Mouse (Mus musculus): ENCODE results near the gene Ptprh. TPM values are rescaled to one million over a fixed set of nuclear protein-coding genes. Genes with fewer than 3 reads are reported as not detected.

Ptprh gene
- polyA plus RNA-seq (2012), result not detected in 2 replicates

GRCm38 (mm10) chr7:4603873-4604272 lies at the start of gene Ptprh:
Ptprh (minus strand) TSS chr7:4604041.
- Histone ChIP-seq H3K4me3 (replicated peaks) (no peak within 1 kb of the TSS), H3K9me3 (ENCODE audit: control insufficient read depth, low read length) (no peaks in the 10 kb centered on the region), H3K27me3 (ENCODE audit: control insufficient read depth) (no peaks in the 10 kb centered on the region), H3K4me1 (ENCODE audit: control insufficient read depth) (peaks cover 2% of the 10 kb centered on the region; the same call in 1 of the 2 replicates), H3K36me3 (ENCODE audit: control insufficient read depth) (no peaks in the 10 kb centered on the region)
- no peak for TF ChIP-seq GATA1 (IDR thresholded peaks at IDR 0.05; ENCODE audit: low read length)
- no peak for TF ChIP-seq TAL1 (IDR thresholded peaks at IDR 0.05; ENCODE audit: low read length)

GRCm38 (mm10) chr7:4653351-4653750 lies 49.5 kb upstream of the Ptprh start:
- Histone ChIP-seq H3K4me3 (replicated peaks) (no peak overlapping the region), H3K4me1 (ENCODE audit: control insufficient read depth) (peaks cover 64% of the 10 kb centered on the region), H3K9me3 (ENCODE audit: control insufficient read depth, low read length) (peaks cover 14% of the 10 kb centered on the region), H3K36me3 (ENCODE audit: control insufficient read depth) (peaks cover 76% of the 10 kb centered on the region), H3K27me3 (ENCODE audit: control insufficient read depth) (no peaks in the 10 kb centered on the region)
- TF ChIP-seq TAL1 (IDR thresholded peaks at IDR 0.05; ENCODE audit: low read length), result no peak
- TF ChIP-seq GATA1 (IDR thresholded peaks at IDR 0.05; ENCODE audit: low read length), result no peak

DNA sequence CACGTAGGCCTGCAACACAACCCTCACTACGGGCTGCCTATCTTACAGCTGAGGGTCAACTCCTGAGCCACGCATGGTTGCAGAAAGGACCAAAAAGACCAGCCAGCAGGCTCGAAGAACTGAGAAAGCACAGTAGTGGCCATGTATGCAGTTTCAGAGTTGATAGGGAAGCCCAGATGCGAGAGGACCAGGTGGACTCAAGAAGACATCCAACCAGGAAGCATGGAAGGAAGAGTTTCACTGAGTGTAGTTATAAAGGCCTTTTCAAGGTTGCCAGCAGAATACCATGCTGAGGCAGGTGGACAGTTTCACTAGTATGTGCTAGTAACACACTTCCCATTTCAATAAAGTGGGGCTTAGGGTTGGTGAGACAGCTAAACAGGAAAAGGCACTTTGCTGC lies 48.9 kb upstream of the Ptprh start:
- Histone ChIP-seq H3K4me1 (ENCODE audit: control insufficient read depth) (peaks cover 66% of the 10 kb centered on the region), H3K36me3 (ENCODE audit: control insufficient read depth) (peaks cover 83% of the 10 kb centered on the region), H3K9me3 (ENCODE audit: control insufficient read depth, low read length) (peaks cover 14% of the 10 kb centered on the region), H3K27me3 (ENCODE audit: control insufficient read depth) (no peaks in the 10 kb centered on the region), H3K4me3 (replicated peaks) (no peak overlapping the region)
- TF ChIP-seq TAL1 (IDR thresholded peaks at IDR 0.05; ENCODE audit: low read length) (no peak), GATA1 (IDR thresholded peaks at IDR 0.05; ENCODE audit: low read length) (no peak)

- Histone ChIP-seq H3K36me3 (ENCODE audit: control insufficient read depth) (peaks cover 86% of the 10 kb centered on the region), H3K27me3 (ENCODE audit: control insufficient read depth) (no peaks in the 10 kb centered on the region), H3K4me3 (replicated peaks) (no peak overlapping the region), H3K9me3 (ENCODE audit: control insufficient read depth, low read length) (peaks cover 14% of the 10 kb centered on the region), H3K4me1 (ENCODE audit: control insufficient read depth) (peaks cover 66% of the 10 kb centered on the region)
- no peak for TF ChIP-seq TAL1 (IDR thresholded peaks at IDR 0.05; ENCODE audit: low read length)
- TF ChIP-seq GATA1 (IDR thresholded peaks at IDR 0.05; ENCODE audit: low read length), result no peak
These were observed 47.7 kb upstream of the Ptprh start for GRCm38 (mm10) chr7:4651581-4651980.

GRCm38 (mm10) chr7:4647992-4648391 lies 44.2 kb upstream of the Ptprh start:
- no peak overlapping the region for H3K4me3 ChIP-seq (replicated peaks)
- peaks cover 14% of the 10 kb centered on the region for H3K9me3 ChIP-seq (ENCODE audit: control insufficient read depth, low read length)
- H3K27me3 ChIP-seq (ENCODE audit: control insufficient read depth), result no peaks in the 10 kb centered on the region
- peaks cover 88% of the 10 kb centered on the region for H3K36me3 ChIP-seq (ENCODE audit: control insufficient read depth)
- H3K4me1 ChIP-seq (ENCODE audit: control insufficient read depth), result peaks cover 55% of the 10 kb centered on the region
- TF ChIP-seq GATA1 (IDR thresholded peaks at IDR 0.05; ENCODE audit: low read length), result no peak
- no peak for TF ChIP-seq TAL1 (IDR thresholded peaks at IDR 0.05; ENCODE audit: low read length)

GRCm38 (mm10) chr7:4647291-4647690 lies 43.5 kb upstream of the Ptprh start:
- peaks cover 14% of the 10 kb centered on the region for H3K9me3 ChIP-seq (ENCODE audit: control insufficient read depth, low read length)
- H3K36me3 ChIP-seq (ENCODE audit: control insufficient read depth), result peaks cover 88% of the 10 kb centered on the region
- peaks cover 48% of the 10 kb centered on the region for H3K4me1 ChIP-seq (ENCODE audit: control insufficient read depth)
- no peaks in the 10 kb centered on the region for H3K27me3 ChIP-seq (ENCODE audit: control insufficient read depth)
- no peak overlapping the region for H3K4me3 ChIP-seq (replicated peaks)
- TF ChIP-seq TAL1 (IDR thresholded peaks at IDR 0.05; ENCODE audit: low read length) (no peak), GATA1 (IDR thresholded peaks at IDR 0.05; ENCODE audit: low read length) (no peak)

- Histone ChIP-seq H3K4me1 (ENCODE audit: control insufficient read depth) (peaks cover 45% of the 10 kb centered on the region), H3K4me3 (replicated peaks) (no peak overlapping the region), H3K9me3 (ENCODE audit: control insufficient read depth, low read length) (peaks cover 14% of the 10 kb centered on the region), H3K27me3 (ENCODE audit: control insufficient read depth) (no peaks in the 10 kb centered on the region), H3K36me3 (ENCODE audit: control insufficient read depth) (peaks cover 88% of the 10 kb centered on the region)
- no peak for TF ChIP-seq GATA1 (IDR thresholded peaks at IDR 0.05; ENCODE audit: low read length)
- no peak for TF ChIP-seq TAL1 (IDR thresholded peaks at IDR 0.05; ENCODE audit: low read length)
These were observed 43.0 kb upstream of the Ptprh start for GRCm38 (mm10) chr7:4646806-4647205.

GRCm38 (mm10) chr7:4643225-4643624 lies 39.4 kb upstream of the Ptprh start:
- Histone ChIP-seq H3K4me1 (ENCODE audit: control insufficient read depth) (peaks cover 36% of the 10 kb centered on the region), H3K27me3 (ENCODE audit: control insufficient read depth) (no peaks in the 10 kb centered on the region), H3K4me3 (replicated peaks) (no peak overlapping the region), H3K9me3 (ENCODE audit: control insufficient read depth, low read length) (no peaks in the 10 kb centered on the region), H3K36me3 (ENCODE audit: control insufficient read depth) (peaks cover 100% of the 10 kb centered on the region)
- TF ChIP-seq TAL1 (IDR thresholded peaks at IDR 0.05; ENCODE audit: low read length) (no peak), GATA1 (IDR thresholded peaks at IDR 0.05; ENCODE audit: low read length) (no peak)

GRCm38 (mm10) chr7:4641956-4642355 lies 38.1 kb upstream of the Ptprh start:
- TF ChIP-seq TAL1 (IDR thresholded peaks at IDR 0.05; ENCODE audit: low read length) (no peak), GATA1 (IDR thresholded peaks at IDR 0.05; ENCODE audit: low read length) (no peak)
- no peaks in the 10 kb centered on the region for H3K27me3 ChIP-seq (ENCODE audit: control insufficient read depth)
- peaks cover 24% of the 10 kb centered on the region for H3K4me1 ChIP-seq (ENCODE audit: control insufficient read depth)
- no peaks in the 10 kb centered on the region for H3K9me3 ChIP-seq (ENCODE audit: control insufficient read depth, low read length)
- H3K4me3 ChIP-seq (replicated peaks), result no peak overlapping the region
- peaks cover 100% of the 10 kb centered on the region for H3K36me3 ChIP-seq (ENCODE audit: control insufficient read depth)

- no peaks in the 10 kb centered on the region for H3K9me3 ChIP-seq (ENCODE audit: control insufficient read depth, low read length)
- no peaks in the 10 kb centered on the region for H3K27me3 ChIP-seq (ENCODE audit: control insufficient read depth)
- peaks cover 19% of the 10 kb centered on the region for H3K4me1 ChIP-seq (ENCODE audit: control insufficient read depth)
- H3K4me3 ChIP-seq (replicated peaks), result no peak overlapping the region
- H3K36me3 ChIP-seq (ENCODE audit: control insufficient read depth), result peaks cover 100% of the 10 kb centered on the region
- TF ChIP-seq GATA1 (IDR thresholded peaks at IDR 0.05; ENCODE audit: low read length), result no peak
- no peak for TF ChIP-seq TAL1 (IDR thresholded peaks at IDR 0.05; ENCODE audit: low read length)
These were observed 37.3 kb upstream of the Ptprh start for GRCm38 (mm10) chr7:4641155-4641554.

All from erythroblast, embryonic 14.5 days (primary cell).